Mouse (Mus musculus): ENCODE data around the gene Med12l.

GRCm38 (mm10) chr3:59022971-59023370 is 17.3 kb downstream of the Med12l start:
- TF ChIP-seq CTCF (IDR thresholded peaks at IDR 0.05; ENCODE audit: low read depth), result no peak
- no peak for TF ChIP-seq EP300 (IDR thresholded peaks at IDR 0.05; ENCODE audit: low read depth)
